Mouse (Mus musculus) layer of hippocampus, adult 11-12 months (tissue): ENCODE results near the gene Tgtp1.
"Not testable (repeated sequence)": the region's sequence is repeated elsewhere in the genome, so short reads cannot be mapped to it uniquely, and the experiment has no call there.

Experiments used
- DNase-seq: peaks from one replicate; pipeline ENCODE4 v3.0.0; 2022; ENCODE audit warnings: low spot score

Tgtp1 gene

DNA sequence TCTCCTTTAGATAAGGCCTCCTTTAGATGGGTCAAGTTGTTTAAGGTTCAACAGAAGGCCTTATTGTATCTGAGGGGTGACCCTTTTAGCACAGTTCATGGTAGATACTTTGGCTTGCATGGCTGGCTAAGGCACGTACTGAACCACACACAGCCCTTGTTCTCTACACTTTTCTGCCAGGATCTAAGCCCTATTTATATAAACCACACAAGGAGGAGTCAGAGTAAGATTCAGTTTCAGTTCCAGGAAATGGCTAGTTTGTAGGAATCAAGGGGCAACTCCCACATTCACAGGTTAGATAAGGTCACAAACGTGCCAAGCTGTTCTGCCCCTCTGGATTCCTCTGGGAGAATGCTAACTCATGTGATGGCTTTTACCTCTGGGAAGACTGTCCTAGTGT, at the start of gene Tgtp1:
Gene Tgtp1 (minus strand): TSS at position 155 of the 400 bp plus-strand sequence.
- not testable (repeated sequence) for DNase-seq

DNA sequence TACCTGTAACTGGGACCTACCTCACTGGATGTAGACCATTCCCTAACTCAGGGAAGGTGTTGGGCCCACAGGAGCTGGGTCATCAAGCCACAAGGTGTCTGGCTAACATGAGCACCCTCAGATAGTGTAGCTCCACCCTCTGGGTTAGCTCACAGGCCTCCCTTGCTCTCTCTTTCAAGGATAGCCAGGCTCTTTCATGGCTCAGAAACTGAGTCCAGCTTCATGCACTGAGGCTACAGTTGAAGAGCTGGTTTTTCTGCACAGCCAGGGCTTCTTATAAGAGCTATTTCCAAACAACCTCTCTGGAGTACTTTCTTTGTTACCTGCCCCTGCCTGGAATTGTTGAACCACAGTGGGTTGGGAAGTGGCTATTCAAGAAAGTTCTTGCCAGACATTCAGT, 18.1 kb upstream of the Tgtp1 start:
- not testable (repeated sequence) for DNase-seq

DNA sequence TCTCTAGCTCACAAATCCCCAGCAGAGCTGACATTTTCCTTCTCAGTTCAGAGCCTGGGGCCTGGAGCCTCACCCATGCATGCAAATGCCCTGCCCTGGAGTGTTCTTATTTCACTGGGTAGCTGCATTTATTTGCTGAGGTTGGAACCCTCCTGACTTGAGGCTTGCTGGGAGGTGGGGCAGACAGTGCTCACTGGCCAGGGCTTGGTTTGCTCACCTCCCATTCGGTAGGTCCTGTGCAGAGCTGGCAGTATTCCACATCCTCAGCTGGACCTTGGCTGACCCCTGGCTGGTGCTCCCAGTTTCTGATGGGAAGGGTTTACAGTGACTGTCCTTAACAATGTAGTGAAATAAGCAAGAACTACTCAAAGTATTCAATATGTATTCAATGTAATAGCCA, 12.8 kb upstream of the Tgtp1 start:
- DNase-seq: not testable (repeated sequence)

DNA sequence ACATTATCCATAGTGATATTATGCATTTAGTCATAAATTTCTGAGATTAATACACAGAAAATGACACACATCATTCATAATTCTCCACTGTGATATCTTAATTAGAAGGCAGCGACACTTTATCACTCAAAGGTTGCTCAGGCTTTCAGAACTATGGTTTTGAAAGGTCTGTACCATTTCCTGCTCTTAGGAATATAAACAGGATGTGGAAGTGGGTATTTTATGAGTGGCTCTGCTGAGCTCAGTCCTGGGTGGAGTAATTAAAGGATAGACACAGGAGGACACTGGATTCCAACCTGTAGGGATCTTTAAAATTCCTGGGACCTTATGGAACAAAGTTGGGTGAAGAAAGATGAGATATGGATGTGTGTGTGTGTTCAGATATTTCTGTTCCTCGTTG, 12.3 kb upstream of the Tgtp1 start:
- not testable (repeated sequence) for DNase-seq

DNA sequence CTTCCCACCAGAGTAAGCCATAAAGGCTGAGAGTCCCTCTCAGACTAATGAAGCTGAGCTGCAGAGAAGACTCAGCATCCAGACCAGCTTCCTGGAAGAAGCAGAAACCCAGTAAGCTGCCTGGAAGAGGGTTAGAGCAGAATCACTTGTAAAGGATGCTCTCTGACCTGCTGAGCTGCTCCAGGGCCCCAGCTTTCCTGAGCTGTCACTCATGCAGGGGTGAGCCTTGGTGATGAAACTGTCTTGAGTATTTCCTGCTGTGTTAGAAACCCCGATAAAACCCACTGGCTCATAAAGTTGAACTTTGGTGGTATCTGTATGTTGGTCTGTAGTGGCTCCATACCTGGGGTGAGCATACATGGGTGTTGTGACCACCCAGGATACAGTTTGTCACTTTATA, 6.4 kb upstream of the Tgtp1 start:
- not testable (repeated sequence) for DNase-seq

DNA sequence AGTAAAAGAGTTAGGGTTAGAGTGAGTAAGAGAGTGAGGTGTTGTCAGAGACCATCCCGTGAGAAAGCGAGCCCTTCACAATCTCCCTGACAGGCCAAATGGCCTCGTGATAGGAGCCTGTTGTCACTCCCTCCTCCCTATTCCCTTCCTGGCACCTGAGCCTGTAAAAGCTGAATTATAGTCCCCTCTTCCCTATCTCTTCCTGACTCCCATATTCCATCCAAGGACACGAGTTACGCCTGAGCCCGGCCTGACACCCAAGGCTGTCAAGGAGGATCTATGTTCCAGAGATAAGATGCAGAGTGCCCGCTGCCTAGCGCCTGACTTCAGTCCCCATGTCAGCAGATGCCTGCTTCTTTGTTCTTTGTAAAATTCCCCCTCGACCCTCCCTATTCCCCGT, 676 bp downstream of the Tgtp1 start:
- DNase-seq: not testable (repeated sequence)

DNA sequence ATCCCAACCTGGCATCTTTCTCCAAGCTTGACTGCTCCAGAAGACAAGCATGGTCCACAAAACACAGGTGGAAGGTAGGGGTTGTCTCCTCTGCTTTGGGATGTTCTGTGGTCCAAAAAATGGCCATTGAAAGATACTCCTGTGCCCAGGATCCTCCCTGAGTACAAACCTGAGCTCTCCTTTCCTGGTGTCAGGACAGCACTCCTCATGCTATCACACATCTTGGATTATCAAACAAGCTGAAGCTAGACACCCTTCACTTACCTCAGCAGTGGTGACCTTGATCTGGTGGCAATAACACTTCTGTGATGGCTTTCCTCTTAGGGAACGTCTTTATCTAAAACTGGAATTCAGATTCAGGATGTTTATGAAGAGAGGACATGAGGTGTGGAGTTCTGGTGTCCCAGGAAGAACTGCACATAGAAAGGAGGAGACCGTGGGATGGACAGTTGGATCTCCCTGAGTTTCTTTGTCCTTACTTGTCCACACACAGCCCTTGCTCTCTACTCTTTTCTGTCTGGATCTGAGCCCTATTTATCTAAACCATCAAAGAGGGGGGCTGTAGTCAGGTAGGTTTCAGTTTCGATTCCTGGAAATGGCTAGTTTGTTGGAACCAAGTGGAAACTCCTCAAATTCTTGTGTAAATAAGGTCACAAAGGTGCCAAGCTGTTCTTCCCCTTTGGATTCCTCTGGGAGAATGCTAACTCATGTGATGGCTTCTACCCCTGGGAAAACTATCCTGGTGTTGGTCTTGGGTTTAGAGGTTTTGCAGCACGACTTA, 2.0 kb downstream of the Tgtp1 start, which contains the start of gene Gm12185:
Gene Gm12185 (minus strand): TSS at position 487 of the 781 bp plus-strand sequence.
- DNase-seq: not testable (repeated sequence)

DNA sequence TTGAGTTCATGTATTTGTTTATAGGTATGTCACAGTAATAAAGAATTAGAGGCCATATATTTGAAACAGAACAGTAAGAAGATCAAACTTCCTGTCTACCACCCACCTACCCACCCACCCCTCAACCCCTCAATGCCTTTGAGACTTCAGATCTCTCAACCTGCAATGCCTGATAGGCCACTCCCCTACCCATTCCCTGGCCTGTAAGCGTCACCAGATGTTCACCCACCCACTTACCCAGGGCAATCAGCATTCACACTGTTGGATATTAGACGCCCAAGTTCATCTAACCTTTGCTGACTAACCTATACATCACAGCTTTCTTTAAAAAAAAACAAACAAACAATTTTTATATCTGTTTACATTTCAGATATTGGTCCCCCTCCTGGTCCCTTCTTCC, 4.0 kb downstream of the Tgtp1 start:
- not testable (repeated sequence) for DNase-seq

DNA sequence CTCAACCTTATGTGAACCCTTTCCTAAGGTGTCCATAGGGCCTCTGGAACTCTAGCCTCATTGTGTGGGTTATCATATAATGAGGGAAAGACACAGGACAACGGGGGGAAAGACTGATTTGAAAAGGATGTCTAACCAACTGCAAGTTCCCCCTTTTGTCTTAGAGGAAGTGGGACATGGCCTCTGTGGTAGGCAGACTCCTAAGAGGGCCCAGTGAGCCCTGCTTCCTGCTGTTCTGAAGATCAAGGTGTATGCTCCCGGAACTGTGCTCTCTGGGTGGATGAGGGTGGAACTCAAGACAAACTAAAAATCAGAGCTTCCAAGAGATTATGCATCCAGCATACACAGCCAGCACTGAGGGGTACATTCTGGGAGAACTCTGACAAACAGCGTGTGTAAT, 5.8 kb downstream of the Tgtp1 start:
- DNase-seq: not testable (repeated sequence)

DNA sequence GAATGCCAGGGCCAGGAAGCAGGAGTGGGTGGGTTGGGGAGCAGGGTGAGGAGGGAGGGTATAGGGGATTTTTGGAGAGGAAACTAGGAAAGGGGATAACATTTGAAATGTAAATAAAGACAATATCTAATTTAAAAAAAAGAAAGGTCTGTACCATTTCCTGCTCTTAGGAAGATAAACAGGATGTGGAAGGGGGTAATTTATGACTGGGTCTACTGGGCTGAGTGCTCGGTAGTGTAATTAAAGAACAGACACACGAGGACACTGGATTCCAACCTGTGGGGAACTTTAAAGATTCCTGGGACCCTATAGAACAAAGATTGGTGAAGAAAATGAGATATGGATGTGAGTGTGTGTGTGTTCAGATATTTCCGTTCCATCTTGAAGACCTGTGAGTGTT, 11.1 kb downstream of the Tgtp1 start:
- DNase-seq: not testable (repeated sequence)

DNA sequence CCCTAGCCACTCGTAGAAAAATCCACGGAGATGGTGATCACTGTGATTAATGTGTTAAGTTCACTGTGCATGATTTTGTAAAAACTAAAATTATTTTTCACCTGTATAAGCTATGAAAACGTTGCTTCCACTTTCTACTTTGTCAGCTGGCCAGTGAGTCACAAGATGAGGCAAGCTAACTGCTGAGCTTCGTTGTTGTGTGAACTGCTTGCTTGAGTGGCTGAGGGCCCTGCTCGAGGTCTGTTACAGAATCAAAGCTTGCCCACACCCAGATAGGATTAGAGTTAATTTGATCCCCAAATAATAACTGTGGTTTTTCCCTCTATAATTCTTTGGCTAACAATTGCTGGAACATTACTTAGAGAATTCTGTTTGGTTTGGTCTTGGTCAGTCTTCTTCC, 13.9 kb downstream of the Tgtp1 start:
- not testable (repeated sequence) for DNase-seq

DNA sequence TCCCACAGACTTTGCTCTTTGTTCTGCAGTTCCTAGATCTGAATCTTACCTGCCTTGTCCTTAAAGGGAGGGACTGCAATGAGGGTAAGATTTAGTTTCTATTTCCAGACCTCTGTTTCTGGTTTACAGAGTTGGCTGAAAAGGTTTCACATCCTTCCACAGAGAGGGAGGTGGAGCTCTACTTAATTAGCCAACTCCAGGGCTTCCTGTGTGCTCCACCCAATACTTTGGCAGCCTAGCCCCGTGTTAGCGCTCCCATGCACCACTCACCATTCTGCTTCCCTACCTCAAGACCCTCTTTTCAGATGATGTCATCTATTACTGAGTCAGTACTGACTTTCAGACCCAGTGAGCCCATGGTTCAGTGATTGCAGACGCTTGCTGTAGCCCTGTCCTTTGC, 14.7 kb downstream of the Tgtp1 start, which contains the start of gene 9930111J21Rik1:
Gene 9930111J21Rik1 (minus strand): TSS at position 148 of the 400 bp plus-strand sequence.
- not testable (repeated sequence) for DNase-seq

DNA sequence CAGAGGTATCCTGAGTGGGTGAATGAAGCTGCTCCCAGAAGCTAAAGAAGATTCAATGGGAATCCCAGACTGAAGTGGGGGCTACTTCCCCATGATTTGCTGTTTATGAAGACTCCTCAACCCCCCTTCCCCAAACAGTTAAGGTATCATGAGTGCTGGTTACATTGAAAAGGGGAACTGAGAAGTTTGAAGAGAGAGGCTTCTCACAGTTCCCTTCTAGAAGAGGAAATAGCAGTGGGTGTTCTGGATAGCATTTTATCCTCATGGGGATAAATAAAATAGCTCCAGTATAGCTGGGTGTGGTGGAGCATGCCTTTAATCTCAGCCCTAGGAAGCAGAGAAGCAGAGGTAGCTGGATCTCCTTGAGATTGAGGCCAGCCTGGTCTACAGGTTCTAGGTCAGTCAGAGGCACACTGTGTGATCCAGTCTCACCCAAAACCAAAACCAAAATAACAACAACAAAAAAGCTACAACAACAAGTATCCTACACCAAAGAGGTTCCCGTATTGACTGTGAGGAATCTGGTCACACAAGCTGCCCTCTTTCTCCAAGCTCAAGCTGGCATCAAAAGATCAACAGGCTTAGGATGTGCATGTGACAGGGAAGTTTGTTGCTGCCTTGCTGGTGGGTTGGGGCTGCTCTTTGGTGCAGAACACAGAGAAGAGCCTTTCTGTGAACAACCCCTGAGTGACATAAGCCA, 15.6 kb downstream of the Tgtp1 start, which contains the start of gene Olfr56:
Gene Olfr56 (plus strand): TSS at position 650 of the 700 bp plus-strand sequence.
- not testable (repeated sequence) for DNase-seq

DNA sequence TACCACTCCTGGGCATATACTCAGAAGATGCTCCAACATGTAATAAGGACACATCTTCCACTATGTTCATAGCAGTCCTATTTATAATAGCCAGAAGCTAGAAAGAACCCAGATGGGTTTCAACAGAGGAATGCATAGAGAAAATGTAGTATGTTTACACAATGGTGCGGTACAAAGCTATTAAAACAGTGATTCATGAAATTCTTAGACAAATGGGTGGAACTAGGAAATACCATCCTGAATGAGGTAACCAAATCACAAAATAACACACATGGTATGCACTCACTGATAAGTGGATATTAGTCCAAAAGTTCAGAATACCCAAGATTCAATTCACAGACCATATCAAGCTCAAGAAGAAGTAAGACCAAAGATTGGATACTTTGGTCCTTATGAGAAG, 19.3 kb downstream of the Tgtp1 start:
- not testable (repeated sequence) for DNase-seq

DNA sequence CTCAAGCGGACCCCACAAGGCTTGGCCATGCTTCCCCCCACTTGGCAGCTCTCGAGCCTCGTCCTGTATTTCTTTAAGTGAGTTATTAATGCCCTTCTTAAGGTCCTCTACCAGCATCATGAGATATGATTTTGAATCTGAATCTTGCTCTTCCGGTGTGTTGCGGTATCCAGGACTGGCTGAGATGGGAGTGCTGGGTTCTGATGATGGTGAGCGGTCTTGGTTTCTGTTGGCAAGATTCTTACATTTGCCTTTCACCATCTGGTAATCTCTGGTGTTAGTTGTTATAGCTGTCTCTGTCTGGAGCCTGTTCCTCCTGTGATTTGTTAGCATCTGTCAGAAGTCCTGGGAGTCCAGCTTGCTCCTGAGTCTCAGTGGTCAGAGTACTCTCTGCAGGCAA, 47.9 kb downstream of the Tgtp1 start, which contains the start of gene Psme2b:
Gene Psme2b (minus strand): TSS at position 101 of the 400 bp plus-strand sequence.
- not testable (repeated sequence) for DNase-seq

DNA sequence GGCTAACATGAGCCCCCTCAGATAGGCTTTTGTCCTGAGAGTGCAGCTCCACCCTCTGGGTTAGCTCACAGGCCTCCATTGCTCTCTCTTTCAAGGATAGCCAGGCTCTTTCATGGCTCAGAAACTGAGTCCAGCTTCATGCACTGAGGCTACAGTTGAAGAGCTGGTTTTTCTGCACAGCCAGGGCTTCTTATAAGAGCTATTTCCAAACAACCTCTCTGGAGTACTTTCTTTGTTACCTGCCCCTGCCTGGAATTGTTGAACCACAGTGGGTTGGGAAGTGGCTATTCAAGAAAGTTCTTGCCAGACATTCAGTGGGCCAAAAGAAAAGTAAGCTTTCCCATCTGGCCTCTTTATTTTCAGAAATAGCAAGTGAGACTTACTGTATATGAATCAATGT, 54.7 kb downstream of the Tgtp1 start:
- not testable (repeated sequence) for DNase-seq
